Mouse (Mus musculus) neural tube, embryonic 13.5 days (tissue): ENCODE results near the gene Ndufa11. TPM values are rescaled to one million over a fixed set of nuclear protein-coding genes. Genes with fewer than 3 reads are reported as not detected.

Source experiments
- ATAC-seq: fragments of 200-750 bp; cut with Nextera tagmentation; 2 replicates; pipeline ENCODE4 v1.8.0; 2017; ENCODE audit warnings: low read depth, mild to moderate bottlenecking, moderate TSS enrichment, moderate library complexity
- H3K27ac ChIP-seq: fragments of 300-500 bp; sonication (generic); replicated peaks from 2 replicates; pipeline ENCODE4 v1.5.1; 2015; ENCODE audit warnings: moderate library complexity, mild to moderate bottlenecking, inconsistent platforms
- H3K27me3 ChIP-seq: fragments of 300-500 bp; sonication (generic); 2 replicates; pipeline ENCODE4 v1.6.1; 2015; ENCODE audit warnings: mild to moderate bottlenecking, inconsistent platforms
- H3K36me3 ChIP-seq: fragments of 300-500 bp; sonication (generic); 2 replicates; pipeline ENCODE4 v1.6.1; 2015; ENCODE audit warnings: mild to moderate bottlenecking, inconsistent platforms
- H3K4me1 ChIP-seq: fragments of 300-500 bp; sonication (generic); replicated peaks from 2 replicates; pipeline ENCODE4 v1.6.1; 2015; ENCODE audit warnings: inconsistent platforms
- H3K4me2 ChIP-seq: fragments of 300-500 bp; sonication (generic); 2 replicates; pipeline ENCODE4 v1.6.1; 2015; ENCODE audit warnings: inconsistent platforms, mild to moderate bottlenecking, moderate library complexity
- H3K4me3 ChIP-seq: fragments of 300-500 bp; sonication (generic); 2 replicates; pipeline ENCODE4 v1.5.1; 2015; ENCODE audit warnings: mild to moderate bottlenecking, inconsistent platforms
- H3K9ac ChIP-seq: fragments of 300-500 bp; sonication (generic); 2 replicates; pipeline ENCODE4 v1.6.1; 2015; ENCODE audit warnings: moderate library complexity, mild to moderate bottlenecking, inconsistent platforms
- H3K9me3 ChIP-seq: fragments of 300-500 bp; sonication (generic); 2 replicates; pipeline ENCODE4 v1.6.1; 2016; ENCODE audit warnings: inconsistent platforms
- WGBS: fragments of 180-500 bp; shearing (Covaris S2); methylation state at CpG from one replicate; pipeline ENCODE4 v1.1.7; 2015; 5-methylcytosine and 5-hydroxymethylcytosine counted together
- polyA plus RNA-seq: library from polyadenylated mRNA; unstranded; fragments of >200 nt; fragmentation: Nextera tagmentation; extraction: Ambion mirVana; gene quantifications from 2 replicates; pipeline ENCODE4 v1.2.1, GENCODE M21; 2015

The Ndufa11 gene
- 542 and 575 TPM in 2 replicates for polyA plus RNA-seq

DNA sequence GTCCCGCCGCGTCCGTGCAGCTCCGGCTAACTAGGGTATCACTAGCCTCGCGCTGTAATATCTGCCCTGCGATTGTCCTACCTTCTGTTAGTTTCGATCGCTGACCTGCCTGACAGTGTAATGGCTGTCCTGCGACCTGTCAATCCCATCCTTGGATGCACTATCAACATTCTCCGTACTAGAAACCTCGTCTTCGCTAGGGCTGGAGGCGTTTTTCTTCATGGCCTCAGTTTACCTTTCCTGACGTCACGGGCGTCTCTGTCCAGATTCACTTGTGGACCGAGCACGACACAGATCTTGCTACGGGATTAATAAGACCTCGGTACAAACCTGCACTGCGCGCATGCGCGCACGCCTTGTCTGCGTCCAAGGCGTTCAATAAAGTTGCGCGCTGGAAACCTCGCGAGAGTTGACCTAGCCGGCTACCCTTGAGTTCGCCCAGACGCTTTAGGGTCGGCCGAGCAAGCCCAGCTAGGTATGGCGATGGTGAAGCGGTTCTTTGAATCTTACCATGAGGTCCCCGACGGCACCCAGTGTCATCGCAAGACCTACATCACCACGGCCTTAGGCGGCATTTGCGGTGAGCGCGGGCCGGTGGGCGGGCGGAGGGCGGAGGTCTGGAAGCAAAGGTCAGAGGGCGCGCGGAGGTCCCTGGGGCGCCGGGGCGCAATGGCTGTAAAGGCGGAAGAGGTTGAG lies at the start of gene Ndufa11, which contains the start of gene Vmac:
TSS of gene Ndufa11 (plus strand) at position 405 of the 696 bp plus-strand sequence.
TSS of gene Vmac (minus strand) at position 660 of the 696 bp plus-strand sequence.
- peak within 1 kb of the TSS; percentile 83 for H3K4me3 ChIP-seq

DNA sequence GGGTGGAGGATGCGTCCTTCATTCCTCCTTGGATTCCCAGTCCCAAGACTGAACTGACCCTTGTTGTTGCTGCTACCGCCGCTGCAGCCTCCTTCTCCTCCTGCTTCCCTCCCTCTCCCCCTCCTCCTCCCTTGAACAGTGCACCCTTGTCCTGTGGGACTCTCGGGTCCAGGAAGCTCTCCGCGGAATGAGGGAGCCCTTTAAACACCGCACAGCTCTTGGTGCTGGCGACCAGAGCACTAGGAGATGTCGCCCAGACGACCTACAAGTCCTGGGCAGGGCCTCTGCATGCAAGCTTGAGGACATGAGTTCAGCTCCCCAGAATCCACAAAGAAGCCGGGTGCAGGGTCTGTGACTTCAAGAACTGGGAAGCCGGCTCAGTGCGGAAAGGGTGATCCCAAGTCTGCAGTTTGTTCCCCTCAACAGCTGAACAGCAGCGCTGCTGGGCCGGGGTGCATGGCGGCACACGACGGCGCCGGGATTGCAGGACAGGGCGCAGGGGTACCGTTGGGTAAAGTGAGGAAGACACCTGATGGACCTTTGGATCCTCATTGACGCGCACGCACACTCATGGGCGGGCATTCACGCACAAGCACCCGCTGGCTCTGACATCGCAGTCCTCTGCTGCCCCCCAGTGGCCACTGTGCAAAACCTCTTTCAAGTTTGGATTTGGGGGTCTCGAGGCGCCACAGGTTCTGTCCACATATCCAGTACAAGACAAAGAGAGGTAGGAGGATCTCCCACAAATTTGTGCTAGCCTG lies 49.0 kb upstream of the Ndufa11 start:
- H3K27me3 ChIP-seq = peaks cover 17% of the 10 kb centered on the region
- peak overlapping the region; percentile 38 for H3K4me3 ChIP-seq
- no peaks in the 10 kb centered on the region for H3K36me3 ChIP-seq
- 0 out of 2 replicates have a peak, but pooled peaks have one; percentile 4 for ATAC-seq
- peaks cover 20% of the 10 kb centered on the region for H3K4me1 ChIP-seq
- peak overlapping the region; percentile 72 for H3K4me2 ChIP-seq
- H3K9ac ChIP-seq = peak overlapping the region; percentile 60
- H3K27ac ChIP-seq = no peak overlapping the region
- 5% methylated on average over 31 of the region's 31 CpGs for WGBS
- H3K9me3 ChIP-seq = no peaks in the 10 kb centered on the region

More for the DNA sequence above, at the start of gene Ndufa11, which contains the start of gene Vmac:
- H3K4me1 ChIP-seq = peaks cover 44% of the 10 kb centered on the region
- H3K27ac ChIP-seq = peak within 1 kb of the TSS; percentile 88
- under 1% methylated on average over 59 of the region's 59 CpGs for WGBS
- peaks cover 25% of the 10 kb centered on the region for H3K36me3 ChIP-seq
- H3K4me2 ChIP-seq = peak within 1 kb of the TSS; percentile 82
- H3K9me3 ChIP-seq = no peaks in the 10 kb centered on the region
- peak; percentile 77 for ATAC-seq
- peak within 1 kb of the TSS; percentile 92 for H3K9ac ChIP-seq
- no peaks in the 10 kb centered on the region for H3K27me3 ChIP-seq

DNA sequence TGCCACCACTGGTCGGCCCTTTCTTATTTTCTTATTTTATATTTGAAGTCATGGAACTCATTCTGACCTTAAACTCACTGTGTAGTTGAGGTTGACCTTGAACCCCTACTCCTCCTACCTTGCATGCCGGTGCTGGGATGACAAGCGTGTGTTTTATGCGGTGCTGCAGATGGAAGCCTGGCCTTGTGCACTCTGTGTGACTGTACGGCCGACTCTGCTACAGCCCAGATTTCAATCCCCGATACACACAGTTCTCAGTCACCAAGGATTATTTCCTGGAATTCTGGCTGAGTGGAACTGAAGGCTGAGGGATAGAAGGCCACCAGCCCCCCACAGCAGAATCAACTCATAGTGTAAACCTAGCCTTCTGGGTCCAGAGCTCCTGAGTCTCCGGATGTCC lies 47.8 kb upstream of the Ndufa11 start:
- Histone ChIP-seq H3K36me3 (no peaks in the 10 kb centered on the region), H3K9ac (no peak overlapping the region), H3K27me3 (peaks cover 17% of the 10 kb centered on the region), H3K4me3 (no peak overlapping the region), H3K4me2 (no peak overlapping the region), H3K9me3 (no peaks in the 10 kb centered on the region), H3K4me1 (peaks cover 19% of the 10 kb centered on the region), H3K27ac (no peak overlapping the region)
- ATAC-seq = no peak
- WGBS = 89% methylated on average over 8 of the region's 8 CpGs

DNA sequence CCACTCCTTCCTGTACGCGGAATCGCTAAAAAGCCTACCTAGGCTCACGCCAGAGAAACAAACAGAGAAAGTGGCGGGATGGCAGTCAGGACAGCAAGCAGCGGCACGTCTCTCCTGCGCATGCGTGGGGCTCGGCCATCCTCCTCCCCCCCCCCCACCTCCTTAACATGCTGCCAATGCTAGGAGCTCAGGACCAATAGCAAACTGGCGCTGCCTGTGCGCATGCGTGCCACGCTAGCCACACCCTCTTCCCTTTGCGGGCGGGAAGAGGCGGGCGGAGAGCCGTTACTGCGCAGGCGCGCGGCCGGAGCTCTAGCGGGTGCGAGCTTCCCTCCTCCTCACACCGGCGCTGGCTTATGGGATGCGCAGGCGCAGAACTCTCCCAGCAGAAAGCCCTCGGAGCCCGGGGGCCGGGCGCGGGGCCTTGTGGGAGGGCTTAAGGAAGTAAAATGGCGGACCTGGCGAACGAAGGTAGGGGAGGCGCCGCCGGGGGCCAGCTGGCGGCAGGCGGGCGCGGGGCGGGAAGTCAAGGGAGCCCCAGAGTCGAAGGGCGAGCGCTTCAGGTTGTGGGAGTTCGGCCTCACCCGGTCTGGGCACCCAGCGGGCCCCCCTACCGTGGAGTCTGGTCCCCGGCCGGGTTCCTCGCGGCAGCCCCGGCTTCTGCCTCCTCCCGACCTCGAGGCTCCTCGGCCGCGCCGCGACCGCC lies 44.5 kb upstream of the Ndufa11 start, which contains the start of gene Ranbp3:
TSS of gene Ranbp3 (plus strand) at position 354 of the 706 bp plus-strand sequence.
- no peaks in the 10 kb centered on the region for H3K9me3 ChIP-seq
- H3K9ac ChIP-seq = peak within 1 kb of the TSS; percentile 96
- under 1% methylated on average over 66 of the region's 66 CpGs for WGBS
- peaks cover 44% of the 10 kb centered on the region for H3K4me1 ChIP-seq
- H3K4me2 ChIP-seq = peak within 1 kb of the TSS; percentile 89
- ATAC-seq = peak; percentile 82
- peaks cover 6% of the 10 kb centered on the region for H3K27me3 ChIP-seq
- H3K27ac ChIP-seq = peak within 1 kb of the TSS; percentile 88
- H3K36me3 ChIP-seq = peaks cover 23% of the 10 kb centered on the region
- H3K4me3 ChIP-seq = peak within 1 kb of the TSS; percentile 97

DNA sequence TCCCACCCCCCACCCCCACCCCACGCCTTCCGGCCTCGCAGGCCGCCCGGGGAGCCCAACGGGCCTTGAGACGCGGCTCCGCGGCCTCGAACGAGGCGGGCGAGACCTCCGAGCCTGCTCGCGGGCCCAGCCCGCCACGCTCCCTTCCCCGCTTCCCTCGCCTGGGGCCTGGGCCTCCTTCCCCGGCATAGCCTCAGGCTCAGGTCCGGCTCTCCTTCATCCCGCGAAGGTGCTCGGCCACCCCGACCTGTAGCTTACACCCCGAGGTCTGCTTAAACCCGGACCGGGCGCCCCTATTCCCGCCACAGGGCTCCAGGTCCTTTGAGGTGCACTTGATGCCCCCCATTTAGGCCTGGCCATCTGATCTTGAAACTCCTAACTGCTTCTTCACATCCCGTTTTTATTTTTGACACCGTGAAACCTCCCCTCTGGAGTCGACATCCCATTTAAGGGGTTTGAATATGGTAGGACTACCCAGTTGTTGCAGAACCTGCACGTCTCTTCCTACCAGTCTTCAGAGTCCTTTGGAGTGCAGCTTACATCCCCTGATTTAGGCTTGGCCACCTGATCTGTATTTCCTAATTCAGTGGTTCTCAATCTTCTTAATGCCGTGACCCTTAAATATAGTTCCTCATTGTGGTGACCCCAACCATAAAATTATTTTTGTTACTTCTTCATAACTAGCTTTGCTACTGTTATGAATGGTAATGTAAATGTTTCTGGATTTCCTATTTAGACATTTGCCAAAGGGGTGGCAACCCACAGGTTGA lies 43.7 kb upstream of the Ndufa11 start:
- Histone ChIP-seq H3K9me3 (no peaks in the 10 kb centered on the region), H3K4me2 (peak overlapping the region; percentile 89), H3K27ac (peak overlapping the region; percentile 88), H3K27me3 (no peaks in the 10 kb centered on the region), H3K9ac (peak overlapping the region; percentile 96), H3K36me3 (peaks cover 23% of the 10 kb centered on the region), H3K4me1 (peaks cover 39% of the 10 kb centered on the region), H3K4me3 (peak overlapping the region; percentile 97)
- no peak; the same call in 1 of the 2 replicates for ATAC-seq
- WGBS = 2% methylated on average over 36 of the region's 37 CpGs

DNA sequence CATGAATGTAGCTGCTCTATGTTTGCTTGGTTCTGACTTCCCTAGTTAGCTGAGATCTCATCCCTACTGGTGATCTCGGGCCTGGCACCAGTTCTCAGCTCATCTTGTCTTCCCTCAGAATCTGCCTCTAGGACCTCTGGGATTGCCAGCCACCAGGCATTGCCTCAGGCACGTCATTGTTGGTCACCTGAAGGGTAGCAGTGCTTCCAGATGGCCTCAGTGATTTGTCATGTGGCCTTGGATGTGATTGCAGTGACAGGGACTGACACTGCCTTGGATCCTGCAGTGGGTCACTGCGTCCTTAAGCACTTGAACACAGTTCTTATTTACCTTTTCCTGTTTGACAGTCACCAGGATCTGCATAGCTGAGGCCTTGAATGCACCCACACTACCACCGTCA lies 35.8 kb upstream of the Ndufa11 start:
- no peak overlapping the region for H3K27ac ChIP-seq
- H3K4me1 ChIP-seq = peaks cover 35% of the 10 kb centered on the region
- H3K36me3 ChIP-seq = peaks cover 64% of the 10 kb centered on the region
- no peaks in the 10 kb centered on the region for H3K27me3 ChIP-seq
- 78% methylated on average over 4 of the region's 4 CpGs for WGBS
- H3K4me3 ChIP-seq = no peak overlapping the region
- ATAC-seq = no peak
- no peak overlapping the region for H3K4me2 ChIP-seq
- H3K9me3 ChIP-seq = no peaks in the 10 kb centered on the region
- H3K9ac ChIP-seq = no peak overlapping the region

DNA sequence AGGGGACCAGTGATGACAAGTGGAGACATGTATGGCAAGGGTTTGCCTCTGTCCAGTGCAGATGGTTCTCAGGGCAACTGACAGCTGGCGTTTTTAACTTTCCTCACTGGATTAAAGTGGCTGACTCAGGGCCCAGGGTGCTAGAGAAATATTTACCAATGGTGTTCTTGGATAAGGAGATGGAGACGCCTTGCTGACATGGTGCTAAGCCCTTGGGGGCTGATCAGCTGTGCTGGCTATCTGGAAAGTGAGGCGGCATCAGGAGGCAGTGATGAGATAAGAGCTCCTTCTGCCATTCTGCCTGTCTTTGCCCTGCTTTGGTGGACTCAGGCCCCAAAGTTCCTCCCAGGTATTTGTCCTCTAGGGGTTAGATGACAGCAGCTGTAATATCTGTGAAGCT lies 34.7 kb upstream of the Ndufa11 start:
- Histone ChIP-seq H3K27ac (no peak overlapping the region), H3K4me1 (peaks cover 26% of the 10 kb centered on the region), H3K36me3 (peaks cover 65% of the 10 kb centered on the region), H3K27me3 (no peaks in the 10 kb centered on the region), H3K4me2 (no peak overlapping the region), H3K9ac (no peak overlapping the region; the same call in 1 of the 2 replicates), H3K4me3 (no peak overlapping the region), H3K9me3 (no peaks in the 10 kb centered on the region)
- no peak for ATAC-seq
- WGBS = 74% methylated on average over 3 of the region's 3 CpGs

DNA sequence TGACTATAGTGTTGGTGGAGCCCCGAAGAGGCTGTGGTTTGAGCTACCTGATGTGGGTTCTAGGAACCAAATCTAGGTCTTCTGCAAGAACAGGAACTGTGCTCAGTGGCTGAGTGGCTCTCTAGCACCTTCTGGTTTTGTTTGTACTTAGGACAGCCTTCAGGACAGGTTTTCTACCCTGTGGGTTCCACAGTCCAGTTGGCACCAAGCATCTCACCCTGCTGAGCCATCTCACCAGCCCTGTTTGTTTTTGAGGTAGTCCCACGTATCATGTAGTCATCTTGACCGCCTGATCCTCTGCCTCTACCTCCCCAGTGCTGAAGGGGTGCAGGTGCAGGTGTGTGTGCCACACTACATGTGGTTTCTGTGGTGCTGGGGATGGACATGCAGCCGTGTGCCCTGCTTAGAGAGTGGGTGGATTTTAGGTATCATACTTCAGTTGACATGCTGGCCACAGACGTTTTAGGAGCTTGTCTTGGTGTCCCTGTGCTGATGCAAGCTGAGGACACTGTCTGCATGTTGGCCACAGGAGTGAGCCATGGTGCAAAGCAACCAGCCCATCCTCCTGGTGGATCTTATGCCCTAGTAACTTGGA lies 33.9 kb upstream of the Ndufa11 start:
- ATAC-seq = no peak
- WGBS = 91% methylated on average over 5 of the region's 5 CpGs
- peaks cover 26% of the 10 kb centered on the region for H3K4me1 ChIP-seq
- no peak overlapping the region for H3K4me2 ChIP-seq
- H3K9me3 ChIP-seq = no peaks in the 10 kb centered on the region
- H3K36me3 ChIP-seq = peaks cover 70% of the 10 kb centered on the region
- no peak overlapping the region for H3K27ac ChIP-seq
- no peak overlapping the region for H3K4me3 ChIP-seq
- H3K9ac ChIP-seq = no peak overlapping the region
- no peaks in the 10 kb centered on the region for H3K27me3 ChIP-seq

DNA sequence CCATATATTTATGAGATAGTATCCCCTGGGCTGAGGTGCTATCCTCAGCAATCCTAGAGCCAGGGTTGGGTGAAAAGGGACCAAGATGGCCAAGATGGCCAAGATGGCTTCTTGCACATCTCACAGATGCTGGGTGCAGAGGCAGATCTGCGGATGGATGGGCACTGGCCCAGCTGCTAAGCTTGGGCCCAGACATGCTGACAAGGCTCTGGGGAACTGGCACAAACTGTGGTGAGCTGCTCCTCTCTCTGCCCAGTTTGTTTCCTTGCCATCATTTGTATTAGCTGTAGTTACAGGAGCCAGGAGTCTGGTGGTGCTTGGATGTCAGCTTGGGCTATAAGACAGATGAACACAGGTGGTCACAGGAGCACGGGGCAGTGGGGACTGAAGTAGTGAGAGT lies 32.9 kb upstream of the Ndufa11 start:
- H3K9ac ChIP-seq = no peak overlapping the region
- no peak for ATAC-seq
- no peak overlapping the region for H3K4me2 ChIP-seq
- peaks cover 78% of the 10 kb centered on the region for H3K36me3 ChIP-seq
- no peaks in the 10 kb centered on the region for H3K9me3 ChIP-seq
- 86% methylated on average over 2 of the region's 2 CpGs for WGBS
- H3K27ac ChIP-seq = 0 out of 2 replicates have a peak overlapping the region, but pooled peaks have one; percentile 2
- peaks cover 26% of the 10 kb centered on the region for H3K4me1 ChIP-seq
- H3K27me3 ChIP-seq = no peaks in the 10 kb centered on the region
- no peak overlapping the region for H3K4me3 ChIP-seq

DNA sequence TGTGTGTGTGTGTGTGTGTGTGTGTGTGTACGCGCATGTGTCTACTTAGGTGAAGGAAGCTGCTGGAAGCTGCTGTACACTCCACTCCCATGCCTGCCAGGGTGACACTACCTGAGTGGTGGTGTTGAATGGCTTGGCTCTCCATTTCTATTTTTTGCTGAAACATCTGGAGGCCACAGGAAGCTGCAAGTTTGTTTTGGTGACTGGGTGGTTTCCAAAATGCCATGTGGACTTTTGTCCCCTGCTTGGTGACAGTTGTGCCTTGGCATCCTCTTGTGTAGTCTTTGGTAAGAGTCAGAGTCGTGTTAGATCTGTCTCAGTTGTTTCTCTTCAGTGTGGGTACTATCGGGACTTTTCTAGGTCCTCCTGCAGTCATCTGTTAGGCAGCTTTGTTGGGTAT lies 30.8 kb upstream of the Ndufa11 start:
- 94% methylated on average over 4 of the region's 4 CpGs for WGBS
- H3K4me3 ChIP-seq = no peak overlapping the region
- H3K4me1 ChIP-seq = peaks cover 34% of the 10 kb centered on the region
- no peak overlapping the region for H3K27ac ChIP-seq
- ATAC-seq = no peak
- no peaks in the 10 kb centered on the region for H3K27me3 ChIP-seq
- H3K9me3 ChIP-seq = no peaks in the 10 kb centered on the region
- H3K9ac ChIP-seq = no peak overlapping the region
- H3K36me3 ChIP-seq = peaks cover 76% of the 10 kb centered on the region
- H3K4me2 ChIP-seq = no peak overlapping the region

DNA sequence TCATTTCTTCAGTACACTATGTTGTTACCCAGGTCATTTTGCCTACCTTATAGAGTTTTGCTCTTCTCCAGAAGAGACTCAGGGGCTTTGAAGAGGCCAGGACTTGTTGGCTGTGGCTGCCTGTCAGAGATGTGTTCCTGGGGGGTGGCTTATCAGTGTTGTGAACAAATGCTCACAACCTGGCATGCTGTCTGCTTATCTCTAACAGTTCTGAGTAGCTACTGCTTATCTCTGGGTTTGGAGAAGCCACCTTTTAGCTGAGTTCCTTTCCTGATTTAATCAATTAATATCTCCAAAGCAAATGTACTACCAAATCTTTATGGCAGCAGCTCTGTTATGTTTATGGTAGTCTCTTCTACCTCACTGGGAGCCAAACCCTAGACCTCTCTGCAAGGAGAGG lies 29.5 kb upstream of the Ndufa11 start:
- H3K36me3 ChIP-seq = peaks cover 78% of the 10 kb centered on the region

More for the DNA sequence above, 29.5 kb upstream of the Ndufa11 start:
- H3K9ac ChIP-seq = no peak overlapping the region
- H3K27ac ChIP-seq = no peak overlapping the region
- no peaks in the 10 kb centered on the region for H3K9me3 ChIP-seq
- no peak overlapping the region for H3K4me3 ChIP-seq
- no peak overlapping the region for H3K4me2 ChIP-seq
- H3K4me1 ChIP-seq = peaks cover 34% of the 10 kb centered on the region
- H3K27me3 ChIP-seq = no peaks in the 10 kb centered on the region
- no peak for ATAC-seq
